Mouse (Mus musculus) liver, adult 2 months (tissue): ENCODE results near the gene Ttc39b. TPM values are rescaled to one million over a fixed set of nuclear protein-coding genes. Genes with fewer than 3 reads are reported as not detected.

Source experiments
- DNase-seq: peaks from one replicate; pipeline ENCODE4 v3.0.0-alpha.2; 2011; ENCODE audit warnings: low read depth, low spot score; ENCODE audit errors: extremely low read depth
- H3K27ac ChIP-seq: fragments of 200-500 bp; replicated peaks from 2 replicates; pipeline ENCODE4 v1.5.1; 2012; ENCODE audit warnings: low read depth, mild to moderate bottlenecking, control low read depth, inconsistent platforms, low read length; ENCODE audit not compliant: insufficient read depth
- H3K27me3 ChIP-seq: fragments of 200-500 bp; 2 replicates; pipeline ENCODE4 v1.6.1; 2012; ENCODE audit warnings: mild to moderate bottlenecking, moderate library complexity, low read length, inconsistent platforms; ENCODE audit not compliant: control insufficient read depth, insufficient read depth
- H3K36me3 ChIP-seq: fragments of 200-500 bp; 2 replicates; pipeline ENCODE4 v1.6.1; 2012; ENCODE audit warnings: low read length, inconsistent platforms; ENCODE audit not compliant: control insufficient read depth, insufficient read depth
- H3K4me1 ChIP-seq: fragments of 200-500 bp; 2 replicates; pipeline ENCODE4 v1.6.1; 2011; ENCODE audit warnings: low read length; ENCODE audit not compliant: control insufficient read depth, insufficient read depth
- H3K4me3 ChIP-seq: fragments of 200-500 bp; 2 replicates; pipeline ENCODE4 v1.5.1; 2011; ENCODE audit warnings: low read depth, mild to moderate bottlenecking, control low read depth, low read length, moderate library complexity; ENCODE audit not compliant: insufficient read depth
- H3K79me2 ChIP-seq: fragments of 200-500 bp; 2 replicates; pipeline ENCODE4 v1.6.1; 2012; ENCODE audit warnings: inconsistent platforms, mild to moderate bottlenecking, low read length, moderate library complexity; ENCODE audit not compliant: control insufficient read depth, insufficient read depth
- H3K9ac ChIP-seq: fragments of 200-500 bp; 2 replicates; pipeline ENCODE4 v1.6.1; 2012; ENCODE audit warnings: low read depth, mild to moderate bottlenecking, control low read depth, inconsistent platforms, low read length
- CTCF ChIP-seq: fragments of 200-500 bp; IDR thresholded peaks from 2 replicates; pipeline ENCODE4 v1.5.1; 2011; ENCODE audit warnings: low read depth, low read length, control low read depth
- POLR2A ChIP-seq: fragments of 200-500 bp; IDR thresholded peaks from 2 replicates; pipeline ENCODE4 v1.6.1; 2011; ENCODE audit warnings: low read length, control low read depth; ENCODE audit not compliant: insufficient read depth; ENCODE audit errors: extremely low read depth
- WGBS: fragments of 180-500 bp; shearing (Covaris S2); methylation state at CpG from one replicate; pipeline ENCODE4 v1.1.7; 2018; 5-methylcytosine and 5-hydroxymethylcytosine counted together
- polyA plus RNA-seq: library from polyadenylated mRNA; depleted of rRNA; stranded (reverse); fragments of >200 nt; gene quantifications from 2 replicates; pipeline ENCODE4 v1.2.3, GENCODE M21; 2012
- total RNA-seq: library from RNA; depleted of rRNA; stranded (reverse); fragments of >200 nt; gene quantifications from 2 replicates; pipeline ENCODE4 v1.2.3, GENCODE M21; 2014

Ttc39b gene
- total and polyA plus RNA-seq, 2 experiments: 6.7 to 21.0 TPM

DNA sequence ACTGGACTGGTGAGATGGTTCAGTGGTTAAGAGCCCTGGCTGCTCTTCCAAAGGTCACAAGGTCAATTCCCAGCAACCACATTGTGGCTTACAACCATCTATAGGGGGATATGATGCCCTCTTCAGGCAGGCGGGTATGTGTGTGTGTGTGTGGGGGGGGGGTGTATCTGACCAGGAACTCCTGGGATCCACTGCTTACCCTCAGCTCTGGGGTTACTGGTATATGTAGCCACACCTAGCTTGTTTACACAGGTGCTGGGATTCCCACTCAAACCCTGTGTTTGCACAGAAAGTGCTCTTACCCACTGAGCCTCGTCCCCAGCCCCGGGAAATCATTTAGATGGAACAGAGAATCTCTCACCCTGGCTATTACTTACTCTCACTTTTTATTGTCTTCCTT lies 13.7 kb upstream of the Ttc39b start:
- Histone ChIP-seq H3K36me3 (no peaks in the 10 kb centered on the region), H3K79me2 (no peaks in the 10 kb centered on the region), H3K4me3 (no peak overlapping the region), H3K27me3 (no peaks in the 10 kb centered on the region), H3K9ac (no peak overlapping the region), H3K27ac (no peak overlapping the region), H3K4me1 (peaks cover 5% of the 10 kb centered on the region; the same call in 1 of the 2 replicates)
- 71% methylated on average over 3 of the region's 3 CpGs for WGBS
- no peak for DNase-seq
- TF ChIP-seq CTCF (no peak), POLR2A (no peak)

DNA sequence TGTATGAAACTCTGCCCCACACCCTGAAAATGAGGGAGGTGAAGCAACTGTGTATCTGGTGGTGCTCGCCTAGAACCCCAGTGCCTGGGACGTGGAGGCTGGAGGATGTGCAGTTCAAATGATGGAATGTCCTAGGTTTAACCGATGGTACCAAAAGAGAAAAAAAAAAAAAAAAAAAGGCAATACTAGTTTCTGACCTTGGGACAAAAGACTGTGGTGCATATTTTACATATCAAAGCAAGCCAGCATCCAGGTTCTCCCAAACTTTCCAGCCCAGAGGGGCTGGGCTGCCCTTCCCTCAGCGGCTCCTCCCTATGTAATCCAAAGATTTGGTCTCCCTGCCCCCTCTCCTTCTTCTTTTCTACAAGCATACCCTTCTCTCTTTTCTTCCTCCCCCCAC lies 6.3 kb upstream of the Ttc39b start:
- no peaks in the 10 kb centered on the region for H3K79me2 ChIP-seq
- 92% methylated on average over 4 of the region's 4 CpGs for WGBS
- no peak overlapping the region for H3K4me3 ChIP-seq
- no peaks in the 10 kb centered on the region for H3K27me3 ChIP-seq
- DNase-seq: no peak
- TF ChIP-seq POLR2A: no peak
- TF ChIP-seq CTCF: no peak
- H3K36me3 ChIP-seq: no peaks in the 10 kb centered on the region
- no peak overlapping the region for H3K9ac ChIP-seq
- H3K4me1 ChIP-seq: no peaks in the 10 kb centered on the region
- H3K27ac ChIP-seq: no peak overlapping the region

DNA sequence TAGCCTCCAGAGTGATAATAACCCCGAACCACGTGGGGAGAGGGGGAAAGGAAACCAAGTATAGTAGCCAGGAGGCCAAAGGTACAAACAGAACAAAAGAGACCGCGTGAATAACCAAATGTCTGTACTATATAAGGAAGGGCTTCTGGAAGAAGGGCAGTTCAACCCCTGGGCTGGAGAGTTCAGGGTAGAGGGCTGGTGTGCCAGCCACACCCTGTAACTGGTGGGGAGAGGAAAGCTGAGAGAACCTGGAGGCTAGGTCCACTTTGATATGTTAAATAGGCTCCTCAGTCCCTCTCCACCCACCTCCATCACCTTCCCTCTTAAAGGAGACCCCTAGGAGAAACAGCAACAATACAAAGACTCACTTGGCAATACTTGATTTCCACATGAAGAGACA lies 5.6 kb upstream of the Ttc39b start:
- Histone ChIP-seq H3K4me3 (no peak overlapping the region), H3K27ac (no peak overlapping the region), H3K79me2 (no peaks in the 10 kb centered on the region), H3K4me1 (peaks cover under 1% of the 10 kb centered on the region; the same call in 1 of the 2 replicates), H3K36me3 (no peaks in the 10 kb centered on the region), H3K27me3 (no peaks in the 10 kb centered on the region), H3K9ac (no peak overlapping the region)
- TF ChIP-seq POLR2A (no peak), CTCF (no peak)
- no peak for DNase-seq
- WGBS: 76% methylated on average over 4 of the region's 4 CpGs

DNA sequence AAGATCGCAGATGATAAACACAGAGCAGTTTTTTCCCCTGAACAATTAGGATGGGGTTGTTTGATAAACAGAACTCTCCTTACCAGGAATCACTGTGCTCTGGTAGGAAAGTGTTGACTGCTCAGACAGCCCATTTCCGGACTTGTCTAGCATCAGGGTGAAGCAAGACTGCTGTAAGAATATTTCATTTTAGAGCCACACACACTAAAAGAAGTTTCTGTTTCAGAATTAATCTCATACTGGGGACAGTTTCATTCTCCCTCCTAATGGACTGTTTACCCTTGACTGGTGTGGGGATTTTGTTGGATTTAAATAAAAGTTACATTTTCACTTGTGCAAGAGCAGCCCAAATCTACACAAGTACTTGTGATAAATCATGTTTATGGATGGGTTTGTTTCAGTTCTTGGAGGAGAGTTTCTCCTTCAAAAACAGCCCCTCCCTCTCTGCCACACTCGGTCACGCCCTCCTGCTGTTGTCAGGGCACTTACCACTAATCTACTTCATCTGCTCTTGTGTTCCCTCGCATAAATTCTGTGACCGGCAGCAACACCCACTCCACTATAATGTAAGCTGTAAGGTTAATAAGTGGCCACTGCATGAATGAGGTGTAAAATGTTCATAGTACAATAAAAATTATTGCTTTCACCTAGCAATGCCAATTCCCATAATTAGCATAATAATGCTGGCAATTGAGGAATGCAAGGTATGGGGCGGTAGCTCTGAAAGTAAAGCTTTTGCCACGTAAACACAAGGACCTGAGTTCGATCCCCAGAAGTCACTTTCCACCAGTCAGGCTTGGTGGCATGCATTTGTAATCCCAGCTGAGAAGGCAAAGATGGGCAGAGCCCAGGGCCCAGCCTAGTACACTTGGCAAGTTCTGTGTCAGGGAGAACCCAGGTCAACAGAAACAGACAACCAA lies 4.2 kb upstream of the Ttc39b start:
- Histone ChIP-seq H3K27me3 (no peaks in the 10 kb centered on the region), H3K27ac (no peak overlapping the region)
- WGBS: 71% methylated on average over 9 of the region's 9 CpGs

DNA sequence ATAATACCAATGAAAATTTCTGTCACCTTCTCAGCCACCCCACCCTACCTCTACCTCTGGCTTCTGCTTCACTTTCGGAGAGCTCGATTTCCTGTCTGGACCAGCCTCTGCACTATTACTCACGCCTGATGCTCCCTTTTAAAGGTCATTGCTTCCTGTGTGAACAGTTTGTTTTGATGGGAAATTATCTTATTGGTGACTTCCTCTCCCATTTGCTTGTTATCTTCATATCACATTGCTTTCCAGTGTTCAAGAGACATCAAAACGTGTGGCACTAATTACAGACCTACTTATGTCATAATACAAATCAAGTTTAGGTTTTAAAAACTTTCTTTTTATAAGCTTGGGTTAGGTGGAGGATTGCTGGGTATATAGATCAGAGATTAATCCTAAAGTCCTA lies 3.5 kb upstream of the Ttc39b start:
- H3K4me1 ChIP-seq: peaks cover 6% of the 10 kb centered on the region
- no peak overlapping the region for H3K4me3 ChIP-seq
- H3K9ac ChIP-seq: no peak overlapping the region
- no peaks in the 10 kb centered on the region for H3K27me3 ChIP-seq
- TF ChIP-seq CTCF (no peak), POLR2A (no peak)
- 75% methylated on average over 4 of the region's 4 CpGs for WGBS
- no peaks in the 10 kb centered on the region; the same call in 1 of the 2 replicates for H3K79me2 ChIP-seq
- no peaks in the 10 kb centered on the region for H3K36me3 ChIP-seq
- DNase-seq: no peak
- H3K27ac ChIP-seq: no peak overlapping the region

More for the DNA sequence above, 4.2 kb upstream of the Ttc39b start:
- no peak for TF ChIP-seq POLR2A
- TF ChIP-seq CTCF: no peak
- H3K79me2 ChIP-seq: no peaks in the 10 kb centered on the region
- H3K9ac ChIP-seq: no peak overlapping the region
- no peak for DNase-seq
- no peak overlapping the region for H3K4me3 ChIP-seq
- H3K36me3 ChIP-seq: no peaks in the 10 kb centered on the region
- H3K4me1 ChIP-seq: peaks cover 3% of the 10 kb centered on the region

DNA sequence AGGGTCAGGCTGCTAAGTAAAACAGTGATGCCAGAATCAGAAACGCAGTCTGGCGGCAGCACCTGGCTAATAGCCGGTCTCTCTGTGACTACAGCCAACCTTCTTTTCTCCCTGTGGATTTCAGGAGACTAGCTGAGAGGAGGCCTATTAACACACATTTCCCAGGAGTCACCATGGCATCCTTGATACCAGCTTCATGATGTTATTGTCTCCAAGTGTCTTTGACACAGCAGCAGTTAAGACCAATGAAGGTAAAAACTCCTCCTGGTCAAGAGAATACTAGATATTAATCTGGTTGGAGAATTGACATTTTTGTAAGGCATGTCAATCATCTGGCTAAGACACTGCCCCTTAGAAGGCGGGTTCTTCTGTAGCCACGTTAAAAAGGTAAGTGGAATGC lies 1.3 kb upstream of the Ttc39b start:
- H3K27me3 ChIP-seq: no peaks in the 10 kb centered on the region
- no peak overlapping the region for H3K4me3 ChIP-seq
- TF ChIP-seq CTCF (no peak), POLR2A (no peak)
- peaks cover 11% of the 10 kb centered on the region; the same call in 1 of the 2 replicates for H3K79me2 ChIP-seq
- H3K4me1 ChIP-seq: peaks cover 6% of the 10 kb centered on the region
- 74% methylated on average over 5 of the region's 5 CpGs for WGBS
- no peak for DNase-seq
- H3K9ac ChIP-seq: no peak overlapping the region
- no peak overlapping the region for H3K27ac ChIP-seq
- H3K36me3 ChIP-seq: no peaks in the 10 kb centered on the region
